Mouse (Mus musculus) kidney, adult 2 months (tissue): ENCODE measurements around the gene Fam78b.

Source experiments
- CTCF ChIP-seq: fragments of 200-500 bp; conservative IDR thresholded peaks from 2 replicates; pipeline ENCODE4 v1.5.1; 2011; ENCODE audit warnings: low read depth, mild to moderate bottlenecking, control low read depth, low read length, moderate library complexity, mixed read lengths; ENCODE audit not compliant: insufficient read depth, insufficient read length
- POLR2A ChIP-seq: fragments of 200-500 bp; IDR thresholded peaks from one replicate; pipeline ENCODE4 v1.6.1; 2011; ENCODE audit warnings: low read depth, low read length, control low read depth

- TF ChIP-seq POLR2A (no peak), CTCF (no peak)
These were observed 32.9 kb upstream of the Fam78b start for GRCm38 (mm10) chr1:166968271-166968670.
